Mouse (Mus musculus) embryonic fibroblast, embryonic 13.5 days (primary cell): Measurements from ENCODE around the gene Mybl2.
A peak's percentile ranks its signal among the peaks of the same experiment; 100 is the strongest.

ENCODE experiments used
- CTCF ChIP-seq: IDR thresholded peaks from 2 replicates; pipeline ENCODE4 v1.5.1; 2011; ENCODE audit warnings: mild to moderate bottlenecking, control low read depth, low read length, moderate library complexity, borderline replicate concordance; ENCODE audit not compliant: insufficient read depth
- POLR2A ChIP-seq: IDR thresholded peaks from 2 replicates; pipeline ENCODE4 v1.6.1; 2011; ENCODE audit warnings: low read depth, mild to moderate bottlenecking, control low read depth, low read length, moderate library complexity

- no peak for TF ChIP-seq POLR2A
- peak; percentile 42; the same call in 1 of the 2 replicates for TF ChIP-seq CTCF
Measured at GRCm38 (mm10) chr2:163089475-163090123, 35.1 kb downstream of the Mybl2 start.
